Mouse (Mus musculus): ENCODE data around the gene Rapgef5. TPM values are rescaled to one million over a fixed set of nuclear protein-coding genes. Genes with fewer than 3 reads are reported as not detected.

Gene Rapgef5
- total RNA-seq, 2 experiments from 2014 or later: 35.6 to 40.7 TPM

DNA sequence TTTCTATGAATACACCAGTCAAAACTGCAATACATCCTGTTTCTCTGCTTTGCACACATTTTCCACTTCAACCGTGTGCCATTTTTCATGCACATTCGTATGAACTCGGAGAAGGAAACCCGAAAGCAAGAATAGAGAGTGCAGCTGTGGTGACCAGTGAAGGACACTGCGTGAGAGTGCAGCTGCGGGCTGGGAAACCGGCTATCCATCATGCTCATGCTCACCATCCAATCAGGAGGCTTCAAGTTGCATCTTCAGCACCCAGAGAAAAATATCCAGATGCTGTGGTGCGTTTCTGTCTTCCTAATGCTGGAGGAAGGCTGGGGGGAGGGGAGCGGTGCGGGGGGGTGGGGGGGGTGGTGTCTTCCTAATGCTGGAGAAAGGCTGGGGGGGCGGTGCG is 291.4 kb downstream of the Rapgef5 start:
- intact Hi-C loops (cut with DNase I): no loop called here
- DNase-seq: no peak

DNA sequence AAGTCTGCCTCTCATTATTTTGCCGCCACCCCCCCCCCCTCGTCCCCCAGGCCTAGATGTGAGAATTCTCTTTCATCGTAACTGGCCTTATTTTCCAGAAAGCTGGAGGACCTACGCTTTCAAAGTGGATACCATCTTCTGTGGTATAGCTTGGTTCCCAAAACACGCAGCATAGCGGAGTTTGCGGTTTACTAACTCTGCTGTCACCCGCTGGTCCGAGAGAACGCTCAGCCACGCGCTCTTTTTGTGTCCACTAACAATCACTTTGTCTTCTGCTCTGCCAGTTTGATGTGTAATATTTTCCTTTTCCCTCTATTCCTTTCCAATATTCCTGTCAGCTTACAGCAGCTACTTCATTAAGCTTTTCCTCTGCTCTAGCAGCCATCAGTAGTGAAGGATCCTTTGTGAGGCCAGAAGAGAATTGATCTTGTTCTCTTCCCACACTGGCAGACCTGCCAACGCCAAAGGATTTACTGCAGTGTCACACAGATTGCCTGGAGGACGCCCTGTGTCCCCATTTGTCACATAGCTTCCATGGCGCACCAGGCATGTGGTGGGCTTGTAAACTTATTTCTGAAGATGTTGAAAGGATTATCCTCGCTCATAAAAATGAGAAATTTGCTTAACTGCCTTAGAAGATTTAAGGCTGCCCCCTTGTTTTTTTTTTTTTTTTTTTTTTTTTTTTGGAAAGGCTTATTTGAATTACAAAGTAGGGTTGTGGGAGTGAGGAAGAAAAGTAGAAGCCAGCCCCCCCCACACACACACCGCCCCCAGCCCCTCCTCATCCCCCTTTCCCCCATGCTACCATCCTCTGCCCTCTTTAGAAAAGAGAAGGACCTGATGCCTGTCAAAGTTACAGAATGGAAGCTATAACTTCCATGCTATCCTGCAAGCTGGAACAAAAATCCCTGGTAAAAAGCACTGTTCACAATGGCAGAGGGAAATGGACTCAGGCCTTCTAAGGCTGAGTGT is 292.4 kb downstream of the Rapgef5 start:
- intact Hi-C loops (cut with DNase I): no loop called here
- no peak for DNase-seq
